Mouse (Mus musculus) layer of hippocampus, adult 18-20 months (tissue): Measurements from ENCODE around the gene Armc10. TPM values are rescaled to one million over a fixed set of nuclear protein-coding genes. Genes with fewer than 3 reads are reported as not detected.
"Not testable (repeated sequence)": the region's sequence is repeated elsewhere in the genome, so short reads cannot be mapped to it uniquely, and the experiment has no call there.

Experiments used
- DNase-seq, 2 experiments: peaks; one replicate each; pipeline ENCODE4 v3.0.0; 2022; ENCODE audit warnings: low spot score in 2 of 2
- long read RNA-seq: library from polyadenylated mRNA; stranded (forward); transcript quantifications from one replicate; pipeline ENCODE4 v2.0.0, GENCODE M21; 2021
- total RNA-seq, 2 experiments: library from RNA; stranded (reverse); gene quantifications; 2 replicates each; pipeline ENCODE4 v1.2.3; 2021

Gene Armc10
- 10 to 100 TPM; 21.4 to 22.3 TPM for total RNA-seq
- long read RNA-seq, transcript Armc10-201 (6 exons, 2,221 nt), result major isoform, 21 of 29 reads
- long read RNA-seq, partial matches to known transcripts, result 3 of 29 reads
- long read RNA-seq, other reads (novel, unspliced or antisense), result 3 of 29 reads

GRCm38 (mm10) chr5:21645439-21646132, at the start of gene Armc10, which contains the start of gene Fbxl13:
Gene Armc10 (plus strand): TSS chr5:21645813.
Gene Fbxl13 (minus strand): TSS chr5:21645634.
- peak; percentile 77 to 91 for DNase-seq

GRCm38 (mm10) chr5:21599536-21599935, 46.1 kb upstream of the Armc10 start:
- not testable (repeated sequence) for DNase-seq

- DNase-seq, result no peak
These were observed 45.7 kb upstream of the Armc10 start for GRCm38 (mm10) chr5:21599961-21600360.

GRCm38 (mm10) chr5:21605936-21606335, 39.7 kb upstream of the Armc10 start:
- DNase-seq, result no peak

- DNase-seq, result peak; percentile 22 to 59
These were observed 37.0 kb upstream of the Armc10 start for GRCm38 (mm10) chr5:21608311-21609304.

- DNase-seq, result no peak
These were observed 34.6 kb upstream of the Armc10 start for GRCm38 (mm10) chr5:21610996-21611395.

GRCm38 (mm10) chr5:21614299-21614698, 31.3 kb upstream of the Armc10 start:
- DNase-seq, result not testable (repeated sequence)

- no peak for DNase-seq
These were observed 29.1 kb upstream of the Armc10 start for GRCm38 (mm10) chr5:21616450-21617009.

GRCm38 (mm10) chr5:21625916-21626315, 19.7 kb upstream of the Armc10 start:
- no peak for DNase-seq

GRCm38 (mm10) chr5:21640961-21641360, 4.7 kb upstream of the Armc10 start:
- DNase-seq, result peak in 1 of 2 experiments; percentile 69

GRCm38 (mm10) chr5:21643606-21644005, 2.0 kb upstream of the Armc10 start:
- no peak for DNase-seq

GRCm38 (mm10) chr5:21644891-21645438, 648 bp upstream of the Armc10 start:
- no peak for DNase-seq

GRCm38 (mm10) chr5:21646133-21646491, 499 bp downstream of the Armc10 start:
- DNase-seq, result no peak

- no peak for DNase-seq
These were observed 5.1 kb downstream of the Armc10 start for GRCm38 (mm10) chr5:21650736-21651135.

GRCm38 (mm10) chr5:21651885-21652612, 6.4 kb downstream of the Armc10 start:
- DNase-seq, result no peak

- DNase-seq, result no peak
These were observed 11.3 kb downstream of the Armc10 start for GRCm38 (mm10) chr5:21656912-21657311.

GRCm38 (mm10) chr5:21658038-21658437, 12.4 kb downstream of the Armc10 start:
- DNase-seq, result no peak

GRCm38 (mm10) chr5:21658623-21659395, 13.2 kb downstream of the Armc10 start:
- DNase-seq, result peak; percentile 54 to 88

- DNase-seq, result peak in 1 of 2 experiments; percentile 78
These were observed 15.2 kb downstream of the Armc10 start for GRCm38 (mm10) chr5:21660850-21661249.

- no peak for DNase-seq
These were observed 17.5 kb downstream of the Armc10 start for GRCm38 (mm10) chr5:21663081-21663480.
